Mouse (Mus musculus) skeletal muscle tissue, adult 2 months (tissue): ENCODE data around the gene Mical1.

Experiments used
- DNase-seq: peaks from one replicate; pipeline ENCODE4 v3.0.0-alpha.2; 2012; ENCODE audit warnings: low read depth, low spot score

The Mical1 gene

DNA sequence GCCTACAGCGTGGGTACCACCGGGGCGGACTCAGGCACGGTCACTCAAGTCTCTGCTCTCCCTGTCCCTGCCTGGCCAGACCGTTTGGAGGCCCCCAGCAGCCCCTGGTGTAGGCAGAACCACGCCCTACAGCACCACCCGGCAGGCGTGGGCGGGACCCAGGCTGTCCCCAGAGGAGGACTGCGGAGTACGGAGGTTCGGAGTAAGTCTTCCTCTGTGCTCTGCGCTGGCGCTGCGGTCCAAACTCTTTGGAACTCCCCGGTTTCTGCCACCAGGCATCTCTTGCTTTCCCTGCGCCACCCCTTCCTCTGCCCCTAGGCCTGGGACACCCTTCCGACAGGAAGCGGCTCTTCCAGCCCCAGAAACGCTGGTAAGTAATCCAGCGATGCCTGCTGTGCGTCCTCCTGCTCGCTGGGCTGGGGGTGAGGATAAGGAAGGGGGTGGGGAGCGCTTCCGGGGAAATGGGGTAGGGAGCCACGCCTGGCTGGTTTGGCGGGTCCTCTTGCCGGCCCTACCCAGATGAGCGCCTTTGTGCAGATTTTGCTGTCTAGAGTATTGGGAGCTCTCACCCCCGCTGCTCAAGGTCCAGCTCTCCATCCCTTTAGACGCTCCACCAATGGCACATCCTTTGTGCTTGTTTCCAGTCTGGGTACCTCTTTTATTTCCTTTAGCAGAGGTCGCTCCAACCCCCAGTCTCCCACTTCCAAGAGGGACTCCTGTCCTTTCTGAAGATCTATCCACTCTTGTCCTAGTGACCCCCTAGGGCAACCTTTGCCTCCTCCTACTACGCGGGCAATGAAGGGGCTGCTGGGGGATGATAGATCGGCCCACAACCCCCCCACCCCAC, at the start of gene Mical1:
Mical1 (plus strand) TSS at position 144 of the 847 bp plus-strand sequence.
- DNase-seq: peak; percentile 47

DNA sequence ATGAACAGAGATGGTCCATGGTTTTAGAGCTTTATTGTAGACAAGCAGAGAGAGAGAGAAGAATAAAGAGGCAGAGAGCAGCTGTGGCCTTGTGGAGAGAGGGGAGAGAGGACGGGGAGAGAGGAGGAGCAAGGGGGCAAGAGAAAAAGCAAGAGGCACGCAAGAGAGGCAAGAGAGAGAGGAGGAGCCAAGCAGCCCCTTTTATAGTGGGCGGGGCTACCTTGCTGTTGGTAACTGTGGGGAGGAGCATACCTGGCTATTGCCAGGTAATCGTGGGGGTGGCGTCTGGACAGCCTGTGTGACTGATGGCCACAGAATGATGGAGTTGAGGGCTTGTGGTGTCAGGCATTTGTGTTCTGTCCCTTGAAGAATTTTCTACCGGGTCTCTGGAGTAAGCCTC, 49.7 kb upstream of the Mical1 start:
- DNase-seq: no peak

DNA sequence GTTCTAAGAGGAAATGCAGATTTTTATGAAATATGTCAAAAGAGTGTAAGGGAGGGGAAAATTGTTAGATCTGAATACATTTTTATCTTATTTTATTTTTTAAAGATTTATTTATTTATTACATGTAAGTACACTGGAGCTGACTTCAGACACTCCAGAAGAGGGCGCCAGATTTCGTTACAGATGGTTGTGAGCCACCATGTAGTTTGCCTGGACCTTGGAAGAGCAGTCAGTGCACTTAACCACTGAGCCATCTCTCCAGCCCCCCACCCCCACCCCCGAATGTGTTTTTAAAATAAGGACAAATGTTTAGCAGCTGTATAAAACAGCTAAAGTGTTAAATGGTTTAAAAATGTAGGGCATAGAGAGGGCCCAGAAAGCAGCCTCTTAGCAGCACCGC, 41.5 kb upstream of the Mical1 start:
- no peak for DNase-seq

DNA sequence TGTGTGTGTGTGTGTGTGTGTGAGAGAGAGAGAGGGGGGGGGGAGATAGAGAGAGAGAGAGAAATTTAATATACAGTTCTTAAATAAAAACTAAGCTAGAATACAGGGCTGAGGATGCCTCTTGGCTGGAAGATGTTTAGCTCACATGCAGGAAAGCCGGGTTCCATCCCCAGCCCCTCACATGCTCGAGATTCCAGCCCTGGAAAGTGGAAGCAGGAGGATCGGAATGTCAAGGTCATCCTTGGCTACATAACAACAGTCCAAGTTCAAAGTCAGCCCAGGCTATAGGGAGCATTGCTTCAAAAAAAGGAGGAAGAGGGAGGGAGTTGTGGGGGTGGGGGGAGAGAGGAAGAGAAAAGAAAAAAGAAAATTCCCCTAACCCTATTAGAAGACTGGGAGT, 41.0 kb upstream of the Mical1 start:
- no peak for DNase-seq

DNA sequence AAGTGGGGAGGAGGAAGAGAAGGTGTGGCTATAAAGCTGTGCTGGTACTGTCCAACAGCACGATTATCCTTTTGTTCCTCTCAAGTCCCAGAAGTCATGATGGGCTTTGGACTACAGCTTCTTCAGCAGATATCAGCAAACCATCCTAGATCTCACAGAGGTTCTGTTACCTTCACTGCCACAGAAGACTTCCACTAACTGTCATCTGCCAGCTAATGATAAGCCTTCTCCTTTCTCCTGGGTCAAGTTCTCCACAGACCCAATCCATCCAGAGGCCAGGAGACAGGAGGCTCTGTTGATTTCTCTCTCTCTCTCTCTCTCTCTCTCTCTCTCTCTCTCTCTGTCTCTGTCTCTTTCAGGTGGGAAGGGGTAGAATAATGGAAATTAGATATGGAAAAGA, 27.9 kb upstream of the Mical1 start:
- DNase-seq: no peak

DNA sequence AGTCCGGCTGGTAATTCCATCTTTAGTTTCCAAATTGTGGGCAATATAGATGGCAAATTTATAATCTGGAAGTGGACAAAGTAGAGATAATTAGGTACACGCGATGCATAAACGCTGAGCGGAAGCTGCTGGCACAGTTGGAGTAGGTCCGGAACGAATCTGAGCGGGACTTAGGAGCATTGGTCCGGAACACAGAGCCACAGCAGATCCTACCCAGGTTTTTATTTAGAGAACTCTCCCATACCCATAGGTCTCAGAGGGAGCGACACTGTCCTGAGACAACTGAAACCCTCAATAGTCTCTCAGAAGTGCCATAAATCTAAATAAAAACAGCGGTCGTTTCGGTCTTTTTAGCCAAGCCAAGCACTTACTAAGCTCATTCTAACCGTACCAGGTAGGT, 26.4 kb upstream of the Mical1 start:
- no peak for DNase-seq

- peak; percentile 90 for DNase-seq
Observed at GRCm38 (mm10) chr10:41450137-41450670, 25.9 kb upstream of the Mical1 start, which contains the start of gene Zbtb24. Zbtb24 (plus strand) TSS chr10:41450383.

GRCm38 (mm10) chr10:41450780-41451522, 25.2 kb upstream of the Mical1 start:
- no peak for DNase-seq

- no peak for DNase-seq
Observed at GRCm38 (mm10) chr10:41451656-41452055, 24.5 kb upstream of the Mical1 start.

DNA sequence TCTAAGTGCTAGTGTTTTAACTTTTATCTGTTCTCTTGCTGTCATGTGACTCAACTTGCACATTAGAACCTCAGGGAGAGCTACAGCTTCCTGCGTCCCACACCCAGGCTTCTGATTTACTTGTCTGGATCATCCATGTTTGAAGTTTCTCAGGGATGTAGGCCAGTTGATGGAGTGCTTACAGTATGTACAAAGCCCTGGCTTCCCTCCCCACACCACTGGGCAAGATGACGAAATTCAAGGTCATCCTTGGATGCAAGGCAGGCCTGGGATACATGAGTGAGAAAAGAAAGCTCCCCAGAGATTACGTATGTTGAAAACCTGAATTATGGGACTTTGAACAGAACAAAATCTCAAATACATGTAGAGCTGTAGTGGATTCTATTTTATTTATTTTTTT, 23.3 kb upstream of the Mical1 start:
- DNase-seq: no peak

DNA sequence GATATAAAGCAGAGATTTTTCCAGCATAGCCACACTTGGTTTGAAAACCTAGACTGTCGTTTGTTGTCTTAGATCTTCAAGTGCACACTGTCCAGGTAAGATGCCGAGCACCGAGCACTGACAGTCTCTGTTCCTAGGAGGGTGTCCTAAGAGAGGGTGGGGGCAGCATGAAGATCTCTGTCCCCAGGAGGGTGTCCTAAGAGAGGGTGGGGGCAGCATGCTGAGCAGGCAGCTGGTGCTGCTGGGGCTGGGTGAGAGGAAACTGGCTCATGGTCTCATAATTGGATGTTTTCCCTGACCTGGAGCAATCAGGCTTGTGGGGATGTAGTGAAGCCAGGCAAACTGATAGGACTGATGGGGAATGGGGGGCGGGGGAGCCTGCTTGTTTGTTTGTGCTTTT, 16.1 kb upstream of the Mical1 start:
- DNase-seq: no peak

- DNase-seq: no peak
Observed at GRCm38 (mm10) chr10:41460501-41460900, 15.6 kb upstream of the Mical1 start.

DNA sequence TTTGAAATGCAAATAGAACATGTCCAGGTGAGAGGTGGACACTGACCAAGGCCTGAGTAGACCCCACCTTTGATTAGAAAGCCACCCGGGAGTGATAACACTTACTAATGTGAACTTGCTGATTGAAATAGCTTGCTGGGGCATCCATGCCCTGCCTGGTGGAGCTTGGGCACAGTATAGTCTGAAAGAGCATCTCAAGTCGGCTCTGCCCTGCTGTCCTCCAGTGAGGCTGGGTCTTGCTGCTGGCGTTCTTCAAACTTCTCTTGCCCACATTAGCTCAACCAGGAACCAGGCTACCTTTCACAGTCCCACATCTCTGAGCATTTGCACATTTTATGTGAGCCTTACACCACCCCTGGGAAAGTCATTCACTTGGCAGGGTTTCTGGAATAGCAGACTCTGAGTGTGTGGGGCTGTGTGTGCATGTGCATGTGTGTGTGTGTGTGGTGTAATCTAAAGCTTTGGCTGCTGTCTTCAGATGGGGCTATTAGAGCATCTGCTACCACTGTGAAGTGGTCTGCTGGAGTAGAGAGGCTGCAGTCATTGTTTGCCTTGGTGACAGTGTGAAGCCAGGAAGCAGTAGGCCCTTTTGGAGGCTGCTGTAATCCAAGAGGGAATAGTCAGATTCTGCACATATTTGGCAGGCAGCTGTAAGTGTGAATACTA, 14.9 kb upstream of the Mical1 start:
- DNase-seq: no peak

- DNase-seq: no peak
Observed at GRCm38 (mm10) chr10:41464401-41464955, 11.6 kb upstream of the Mical1 start.

DNA sequence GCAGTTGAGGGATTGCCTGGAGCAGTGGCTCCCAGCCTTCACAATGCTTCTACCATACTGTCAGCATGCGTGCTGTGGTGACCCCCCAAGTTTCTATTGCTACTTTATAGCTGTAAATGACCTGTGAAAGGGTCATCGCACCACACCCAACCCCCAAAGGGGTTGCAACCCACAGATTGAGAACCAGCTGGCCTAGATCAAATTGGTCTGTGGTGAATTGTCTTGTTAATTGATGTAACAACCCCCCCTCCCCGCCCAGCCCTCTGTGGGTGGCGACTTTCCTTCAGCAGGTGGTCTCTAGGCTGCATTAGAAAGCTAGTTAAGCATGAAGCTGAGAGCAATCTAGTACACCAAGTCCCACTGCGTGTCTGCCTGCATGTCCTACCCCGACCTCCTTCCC, 8.8 kb upstream of the Mical1 start:
- DNase-seq: no peak

DNA sequence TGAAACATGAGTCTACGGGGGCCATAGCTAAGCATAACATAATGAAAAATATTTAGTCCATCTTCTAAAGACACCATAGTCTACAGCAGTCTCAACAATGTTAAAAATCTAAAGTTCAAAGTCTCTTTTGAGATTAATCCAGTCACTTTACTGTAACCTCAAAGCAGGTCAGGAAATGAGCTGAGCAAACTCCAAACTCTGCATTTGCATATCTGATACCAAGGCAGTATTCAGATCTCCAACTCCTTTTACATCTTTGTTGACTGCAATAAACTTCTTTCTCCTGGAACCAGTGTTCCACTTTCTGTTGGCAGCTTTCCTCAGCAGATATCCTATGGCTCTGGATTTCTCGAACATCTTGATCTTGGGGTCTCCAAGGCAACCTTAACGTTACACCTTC, 5.4 kb upstream of the Mical1 start:
- DNase-seq: no peak

DNA sequence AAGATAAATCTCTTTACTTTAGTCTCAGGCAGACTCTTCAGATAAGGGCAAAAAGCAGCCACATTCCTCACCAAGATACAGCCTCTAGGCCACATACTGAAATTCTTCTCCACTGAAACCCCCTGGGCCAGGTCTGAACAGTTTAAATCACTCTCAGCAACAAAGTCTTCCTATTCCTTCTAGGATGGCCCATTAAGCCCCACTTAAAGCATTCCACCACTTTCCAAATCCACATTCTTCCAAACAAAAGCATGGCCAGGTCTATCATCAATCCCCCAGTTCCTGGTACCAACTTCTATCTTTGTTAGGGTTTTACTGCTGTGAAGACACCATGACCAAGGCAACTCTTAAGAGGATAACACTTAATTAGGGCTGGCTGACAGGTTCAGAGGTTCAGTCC, 3.6 kb upstream of the Mical1 start:
- no peak for DNase-seq

DNA sequence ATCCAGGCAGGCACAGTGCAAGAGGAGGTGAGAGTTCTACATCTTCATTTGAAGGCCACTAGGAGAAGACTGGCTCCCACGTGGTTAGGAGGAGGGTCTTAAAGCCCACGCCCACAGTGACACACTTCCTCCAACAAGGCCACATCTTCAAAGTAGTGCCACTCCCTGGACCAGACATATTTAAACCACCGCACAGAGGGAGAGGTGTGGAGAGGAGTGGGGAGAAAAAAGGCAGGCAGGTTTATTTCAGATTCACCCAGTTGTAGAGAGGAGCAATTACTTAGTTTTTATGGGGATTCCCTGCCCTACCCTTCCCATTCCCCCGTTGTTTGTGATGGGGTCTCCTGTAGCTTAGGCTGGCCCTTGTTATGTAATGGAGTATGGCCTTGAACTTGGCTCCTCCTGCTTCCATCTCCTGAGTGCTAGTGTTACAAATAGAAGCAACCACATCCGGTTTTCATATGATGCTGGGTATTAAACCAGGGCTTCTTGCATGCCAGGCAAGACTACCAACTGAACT, 3.1 kb upstream of the Mical1 start:
- no peak for DNase-seq

- no peak for DNase-seq
Observed at GRCm38 (mm10) chr10:41473782-41474468, 2.2 kb upstream of the Mical1 start.

GRCm38 (mm10) chr10:41474981-41475391, 1.1 kb upstream of the Mical1 start:
- peak; percentile 46 for DNase-seq

DNA sequence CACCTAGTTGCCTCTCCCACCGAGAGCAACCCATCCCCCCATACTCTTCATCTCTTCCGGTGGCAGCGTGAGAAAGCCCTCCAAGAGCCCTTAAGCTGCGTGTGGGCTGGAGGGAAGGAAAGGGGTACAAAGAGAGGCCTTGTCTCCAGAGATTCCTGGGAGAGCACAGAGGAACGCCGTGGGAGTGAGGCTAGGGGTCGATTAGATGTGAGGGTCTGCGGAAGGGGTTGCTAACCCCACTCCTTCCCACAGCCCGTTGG, 834 bp downstream of the Mical1 start:
- no peak for DNase-seq
